Mouse (Mus musculus): Measurements from ENCODE around the gene Pgls. TPM values are rescaled to one million over a fixed set of nuclear protein-coding genes. Genes with fewer than 3 reads are reported as not detected.

Pgls gene
- total and polyA plus RNA-seq, 2 experiments from 2014 or later = 212 to 425 TPM

DNA sequence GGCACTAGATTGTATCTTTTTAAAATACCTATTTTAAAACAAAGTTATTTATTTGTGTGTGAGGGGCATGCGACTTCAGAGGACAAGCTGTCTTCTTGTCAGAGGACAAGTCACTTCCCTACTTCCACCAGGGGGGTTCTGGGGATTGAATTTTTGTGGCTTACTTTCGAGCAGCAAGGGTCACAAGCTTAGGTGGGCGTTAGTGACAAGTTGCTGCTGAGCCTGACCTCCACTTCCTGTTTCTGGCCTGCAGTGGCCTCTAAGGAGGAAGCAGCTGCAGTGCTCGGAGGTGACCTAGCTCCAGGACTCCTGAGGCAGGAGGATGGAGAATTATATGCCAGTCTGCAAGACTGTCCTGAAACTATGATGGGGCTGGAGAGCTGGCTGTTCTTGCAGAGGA is 21.4 kb downstream of the Pgls start:
- 54% methylated on average over 4 of the region's 4 CpGs for WGBS
- H3K9ac ChIP-seq (replicated peaks; ENCODE audit: low read depth, low read length) = no peak overlapping the region
- DNase-seq (ENCODE audit: low spot score) (no peak), ATAC-seq (ENCODE audit: insufficient read depth, low read depth) (no peak)
- TF ChIP-seq CTCF (IDR thresholded peaks at IDR 0.05; ENCODE audit: low read depth) (no peak), EP300 (IDR thresholded peaks at IDR 0.05; ENCODE audit: low read depth) (no peak)
- H3K9me3 ChIP-seq (replicated peaks; ENCODE audit: control insufficient read depth, low read length) = no peaks in the 10 kb centered on the region
- peaks cover 10% of the 10 kb centered on the region for H3K4me1 ChIP-seq (ENCODE audit: control insufficient read depth, insufficient read depth)
- H3K4me3 ChIP-seq (ENCODE audit: low read depth, low read length) = no peak overlapping the region
- H3K27ac ChIP-seq (ENCODE audit: low read depth) = no peak overlapping the region
- no peak overlapping the region for H3K4me2 ChIP-seq (ENCODE audit: low read depth, low read length)
- peaks cover 40% of the 10 kb centered on the region for H3K36me3 ChIP-seq (replicated peaks; ENCODE audit: control insufficient read depth, insufficient read depth, low read length)
- no peaks in the 10 kb centered on the region for H3K27me3 ChIP-seq (ENCODE audit: control insufficient read depth, insufficient read depth, low read length)

GRCm38 (mm10) chr8:71619786-71620185 is 27.8 kb downstream of the Pgls start:
- DNase-seq (ENCODE audit: low spot score) (no peak), ATAC-seq (ENCODE audit: insufficient read depth, low read depth) (no peak)
- Histone ChIP-seq H3K9me3 (replicated peaks; ENCODE audit: control insufficient read depth, low read length) (peaks cover 20% of the 10 kb centered on the region), H3K9ac (replicated peaks; ENCODE audit: low read depth, low read length) (no peak overlapping the region), H3K36me3 (replicated peaks; ENCODE audit: control insufficient read depth, insufficient read depth, low read length) (peaks cover 96% of the 10 kb centered on the region), H3K27ac (ENCODE audit: low read depth) (no peak overlapping the region), H3K4me1 (ENCODE audit: control insufficient read depth, insufficient read depth) (no peaks in the 10 kb centered on the region), H3K4me3 (ENCODE audit: low read depth, low read length) (no peak overlapping the region), H3K4me2 (ENCODE audit: low read depth, low read length) (no peak overlapping the region), H3K27me3 (ENCODE audit: control insufficient read depth, insufficient read depth, low read length) (no peaks in the 10 kb centered on the region)
- WGBS = 95% methylated on average over 2 of the region's 2 CpGs
- no peak for TF ChIP-seq CTCF (IDR thresholded peaks at IDR 0.05; ENCODE audit: low read depth)
- TF ChIP-seq EP300 (IDR thresholded peaks at IDR 0.05; ENCODE audit: low read depth) = no peak

- WGBS = 83% methylated on average over 1 of the region's 1 CpGs
- peaks cover 15% of the 10 kb centered on the region for H3K4me1 ChIP-seq (ENCODE audit: control insufficient read depth, insufficient read depth)
- H3K36me3 ChIP-seq (replicated peaks; ENCODE audit: control insufficient read depth, insufficient read depth, low read length) = peaks cover 61% of the 10 kb centered on the region
- TF ChIP-seq CTCF (IDR thresholded peaks at IDR 0.05; ENCODE audit: low read depth) (no peak), EP300 (IDR thresholded peaks at IDR 0.05; ENCODE audit: low read depth) (no peak)
- H3K4me2 ChIP-seq (ENCODE audit: low read depth, low read length) = no peak overlapping the region
- DNase-seq (ENCODE audit: low spot score) (no peak), ATAC-seq (ENCODE audit: insufficient read depth, low read depth) (no peak)
- no peak overlapping the region for H3K4me3 ChIP-seq (ENCODE audit: low read depth, low read length)
- peaks cover 7% of the 10 kb centered on the region for H3K27me3 ChIP-seq (ENCODE audit: control insufficient read depth, insufficient read depth, low read length)
- no peak overlapping the region for H3K9ac ChIP-seq (replicated peaks; ENCODE audit: low read depth, low read length)
- no peak overlapping the region for H3K27ac ChIP-seq (ENCODE audit: low read depth)
- peaks cover 20% of the 10 kb centered on the region for H3K9me3 ChIP-seq (replicated peaks; ENCODE audit: control insufficient read depth, low read length)
Observed at GRCm38 (mm10) chr8:71625088-71625487, 33.1 kb downstream of the Pgls start.

DNA sequence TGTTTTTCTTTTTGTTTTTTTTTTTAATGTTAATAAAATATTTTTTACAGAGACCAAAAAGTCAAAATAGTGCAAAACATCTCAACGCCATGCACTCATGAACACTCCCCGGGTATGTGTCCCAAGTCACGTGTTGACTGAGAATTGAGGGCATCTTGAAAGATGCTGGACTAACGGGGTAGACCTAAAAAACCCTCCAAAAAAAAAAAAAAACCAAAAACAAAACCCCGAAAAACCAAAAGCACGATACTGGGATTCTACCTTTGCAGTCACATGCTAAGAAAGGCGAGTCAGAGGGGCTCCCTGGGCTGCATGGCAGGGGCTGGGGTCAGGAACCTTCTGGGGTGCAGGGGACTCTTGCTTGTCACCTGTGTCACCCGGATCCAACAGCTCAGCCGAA is 34.8 kb downstream of the Pgls start:
- 86% methylated on average over 9 of the region's 9 CpGs for WGBS
- H3K27ac ChIP-seq (ENCODE audit: low read depth) = peak overlapping the region; percentile 88

DNA sequence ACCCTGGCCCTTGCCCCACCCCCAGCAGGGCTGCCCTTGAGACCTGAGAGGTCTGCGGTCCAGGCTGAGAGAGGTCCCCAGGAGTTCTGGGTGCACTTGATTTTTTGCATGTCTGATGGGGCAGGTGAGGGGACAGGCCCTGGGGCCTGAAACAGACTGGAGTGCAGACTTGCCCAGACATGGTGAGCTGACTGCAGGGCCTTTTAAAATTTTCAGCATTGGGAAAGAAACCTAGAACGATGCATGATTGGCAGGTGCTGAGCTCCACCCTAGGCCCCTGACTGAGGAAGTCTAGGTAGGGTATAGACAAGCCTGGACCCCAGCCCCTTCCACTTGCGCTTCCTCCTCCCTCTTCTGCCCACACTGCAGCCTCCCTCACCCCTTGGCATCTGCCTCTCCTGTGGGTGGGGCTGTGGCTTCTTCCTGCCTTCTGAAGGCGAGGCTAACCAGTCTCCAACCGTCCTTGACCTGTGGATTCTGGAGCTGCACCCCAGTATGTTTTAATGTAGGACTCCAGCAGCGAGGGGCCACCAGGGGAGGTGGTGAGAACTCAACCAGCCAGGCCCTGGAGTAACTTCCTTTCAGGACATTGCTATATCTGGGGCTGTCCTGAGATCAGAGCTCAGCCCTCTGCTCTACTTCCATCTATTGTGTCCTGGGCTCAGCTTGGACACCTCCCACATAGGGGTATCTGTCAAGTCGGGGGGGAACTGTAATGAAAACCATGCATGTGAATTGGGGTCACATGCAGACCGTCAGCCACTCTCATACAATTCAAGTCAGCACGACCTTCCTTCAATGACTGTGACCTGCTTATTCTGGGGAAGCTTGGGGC is 35.5 kb downstream of the Pgls start:
- TF ChIP-seq CTCF (IDR thresholded peaks at IDR 0.05; ENCODE audit: low read depth) (peak; percentile 4; the same call in 1 of the 2 replicates), EP300 (IDR thresholded peaks at IDR 0.05; ENCODE audit: low read depth) (no peak)
- Histone ChIP-seq H3K9ac (replicated peaks; ENCODE audit: low read depth, low read length) (no peak overlapping the region), H3K36me3 (replicated peaks; ENCODE audit: control insufficient read depth, insufficient read depth, low read length) (peaks cover 37% of the 10 kb centered on the region), H3K4me1 (ENCODE audit: control insufficient read depth, insufficient read depth) (peaks cover 15% of the 10 kb centered on the region), H3K27me3 (ENCODE audit: control insufficient read depth, insufficient read depth, low read length) (peaks cover 17% of the 10 kb centered on the region), H3K4me3 (ENCODE audit: low read depth, low read length) (no peak overlapping the region), H3K9me3 (replicated peaks; ENCODE audit: control insufficient read depth, low read length) (peaks cover 14% of the 10 kb centered on the region), H3K4me2 (ENCODE audit: low read depth, low read length) (no peak overlapping the region), H3K27ac (ENCODE audit: low read depth) (peak overlapping the region; percentile 88)
- 37% methylated on average over 9 of the region's 9 CpGs for WGBS
- DNase-seq (ENCODE audit: low spot score) = peak; percentile 40
- peak; percentile 39; the same call in 1 of the 2 replicates for ATAC-seq (ENCODE audit: insufficient read depth, low read depth)

More for the DNA sequence above, 34.8 kb downstream of the Pgls start:
- TF ChIP-seq CTCF (IDR thresholded peaks at IDR 0.05; ENCODE audit: low read depth) = no peak
- no peak for TF ChIP-seq EP300 (IDR thresholded peaks at IDR 0.05; ENCODE audit: low read depth)
- Histone ChIP-seq H3K9ac (replicated peaks; ENCODE audit: low read depth, low read length) (no peak overlapping the region), H3K4me1 (ENCODE audit: control insufficient read depth, insufficient read depth) (peaks cover 15% of the 10 kb centered on the region), H3K36me3 (replicated peaks; ENCODE audit: control insufficient read depth, insufficient read depth, low read length) (peaks cover 44% of the 10 kb centered on the region), H3K4me2 (ENCODE audit: low read depth, low read length) (no peak overlapping the region), H3K4me3 (ENCODE audit: low read depth, low read length) (no peak overlapping the region), H3K27me3 (ENCODE audit: control insufficient read depth, insufficient read depth, low read length) (peaks cover 16% of the 10 kb centered on the region), H3K9me3 (replicated peaks; ENCODE audit: control insufficient read depth, low read length) (peaks cover 20% of the 10 kb centered on the region)
- ATAC-seq (ENCODE audit: insufficient read depth, low read depth) (no peak), DNase-seq (ENCODE audit: low spot score) (no peak)

Measured in heart, postnatal 0 days (tissue).